Mouse (Mus musculus) forebrain, embryonic 10.5 days (tissue): ENCODE results near the gene Spata21. TPM values are rescaled to one million over a fixed set of nuclear protein-coding genes. Genes with fewer than 3 reads are reported as not detected.

ENCODE experiments used
- DNase-seq: peaks from one replicate; pipeline ENCODE4 v3.0.0-alpha.2; 2017; ENCODE audit warnings: low spot score; ENCODE audit errors: extremely low spot score
- H3K27ac ChIP-seq: fragments of 300-500 bp; sonication (generic); 2 replicates; pipeline ENCODE4 v1.5.1; 2016; ENCODE audit warnings: mild to moderate bottlenecking
- H3K27me3 ChIP-seq: fragments of 300-500 bp; sonication (generic); 2 replicates; pipeline ENCODE4 v1.6.1; 2016; ENCODE audit warnings: mild to moderate bottlenecking; ENCODE audit not compliant: poor library complexity, severe bottlenecking
- H3K36me3 ChIP-seq: fragments of 300-500 bp; sonication (generic); replicated peaks from 2 replicates; pipeline ENCODE4 v1.6.1; 2016; ENCODE audit warnings: mild to moderate bottlenecking, moderate library complexity
- H3K4me1 ChIP-seq: fragments of 300-500 bp; sonication (generic); 2 replicates; pipeline ENCODE4 v1.6.1; 2016
- H3K4me3 ChIP-seq: fragments of 300-500 bp; sonication (generic); 2 replicates; pipeline ENCODE4 v1.5.1; 2016; ENCODE audit warnings: mild to moderate bottlenecking, moderate library complexity
- H3K9me3 ChIP-seq: fragments of 300-500 bp; sonication (generic); 2 replicates; pipeline ENCODE4 v1.6.1; 2016; ENCODE audit warnings: mild to moderate bottlenecking, moderate library complexity
- WGBS: fragments of 180-500 bp; shearing (Covaris S2); methylation state at CpG from one replicate; pipeline ENCODE4 v1.1.7; 2016; 5-methylcytosine and 5-hydroxymethylcytosine counted together
- polyA plus RNA-seq: library from polyadenylated mRNA; unstranded; fragments of >200 nt; fragmentation: Nextera tagmentation; extraction: Ambion mirVana; gene quantifications from 2 replicates; pipeline ENCODE4 v1.2.1, GENCODE M21; 2016

Spata21 gene
- 0.15 and 0.17 TPM in 2 replicates for polyA plus RNA-seq

GRCm38 (mm10) chr4:141088033-141088432, at the start of gene Spata21:
TSS of gene Spata21 (plus strand) at chr4:141088333.
- no peak within 1 kb of the TSS for H3K4me3 ChIP-seq
- H3K9me3 ChIP-seq: no peaks in the 10 kb centered on the region
- no peaks in the 10 kb centered on the region for H3K4me1 ChIP-seq
- no peaks in the 10 kb centered on the region for H3K36me3 ChIP-seq
- H3K27ac ChIP-seq: no peak within 1 kb of the TSS
- DNase-seq: no peak
- WGBS: 80% methylated on average over 6 of the region's 6 CpGs
- H3K27me3 ChIP-seq: no peaks in the 10 kb centered on the region

- H3K36me3 ChIP-seq: peaks cover 94% of the 10 kb centered on the region
- peaks cover 14% of the 10 kb centered on the region for H3K4me1 ChIP-seq
- H3K9me3 ChIP-seq: no peaks in the 10 kb centered on the region
- H3K27ac ChIP-seq: no peak overlapping the region
- no peak overlapping the region for H3K4me3 ChIP-seq
- no peaks in the 10 kb centered on the region for H3K27me3 ChIP-seq
- WGBS: 63% methylated on average over 12 of the region's 12 CpGs
- DNase-seq: no peak
Observed at GRCm38 (mm10) chr4:141041117-141041516, 47.0 kb upstream of the Spata21 start.

- H3K4me3 ChIP-seq: no peak overlapping the region
- DNase-seq: peak; percentile 74
- peaks cover 80% of the 10 kb centered on the region for H3K36me3 ChIP-seq
- H3K27ac ChIP-seq: peak overlapping the region; percentile 56; the same call in 1 of the 2 replicates
- 33% methylated on average over 8 of the region's 8 CpGs for WGBS
- H3K9me3 ChIP-seq: no peaks in the 10 kb centered on the region
- no peaks in the 10 kb centered on the region for H3K27me3 ChIP-seq
- H3K4me1 ChIP-seq: peaks cover 48% of the 10 kb centered on the region
Observed at GRCm38 (mm10) chr4:141044816-141045215, 43.3 kb upstream of the Spata21 start.

GRCm38 (mm10) chr4:141048810-141049475, 39.2 kb upstream of the Spata21 start:
- Histone ChIP-seq H3K4me1 (peaks cover 78% of the 10 kb centered on the region), H3K27me3 (no peaks in the 10 kb centered on the region), H3K27ac (peak overlapping the region; percentile 90), H3K4me3 (peak overlapping the region; percentile 31), H3K36me3 (peaks cover 61% of the 10 kb centered on the region), H3K9me3 (no peaks in the 10 kb centered on the region)
- DNase-seq: peak; percentile 42
- WGBS: 54% methylated on average over 17 of the region's 17 CpGs

- H3K4me1 ChIP-seq: peaks cover 83% of the 10 kb centered on the region
- WGBS: 28% methylated on average over 4 of the region's 4 CpGs
- peak overlapping the region; percentile 90 for H3K27ac ChIP-seq
- H3K27me3 ChIP-seq: no peaks in the 10 kb centered on the region
- peak overlapping the region; percentile 31 for H3K4me3 ChIP-seq
- H3K36me3 ChIP-seq: peaks cover 60% of the 10 kb centered on the region
- peak; percentile 86 for DNase-seq
- no peaks in the 10 kb centered on the region for H3K9me3 ChIP-seq
Observed at GRCm38 (mm10) chr4:141049476-141049835, 38.7 kb upstream of the Spata21 start.

- Histone ChIP-seq H3K9me3 (no peaks in the 10 kb centered on the region), H3K27ac (peak overlapping the region; percentile 85), H3K4me1 (peaks cover 81% of the 10 kb centered on the region), H3K27me3 (no peaks in the 10 kb centered on the region), H3K36me3 (peaks cover 66% of the 10 kb centered on the region), H3K4me3 (peak overlapping the region; percentile 35; the same call in 1 of the 2 replicates)
- WGBS: 82% methylated on average over 12 of the region's 12 CpGs
- DNase-seq: no peak
Observed at GRCm38 (mm10) chr4:141052442-141052841, 35.7 kb upstream of the Spata21 start.

GRCm38 (mm10) chr4:141053138-141053537, 35.0 kb upstream of the Spata21 start:
- peaks cover 66% of the 10 kb centered on the region for H3K36me3 ChIP-seq
- no peak for DNase-seq
- no peaks in the 10 kb centered on the region for H3K27me3 ChIP-seq
- peak overlapping the region; percentile 35 for H3K4me3 ChIP-seq
- no peaks in the 10 kb centered on the region for H3K9me3 ChIP-seq
- 23% methylated on average over 8 of the region's 8 CpGs for WGBS
- H3K4me1 ChIP-seq: peaks cover 74% of the 10 kb centered on the region
- peak overlapping the region; percentile 85 for H3K27ac ChIP-seq

- H3K27me3 ChIP-seq: no peaks in the 10 kb centered on the region
- H3K4me1 ChIP-seq: peaks cover 70% of the 10 kb centered on the region
- peak overlapping the region; percentile 35 for H3K4me3 ChIP-seq
- DNase-seq: peak; percentile 61
- WGBS: 5% methylated on average over 17 of the region's 17 CpGs
- H3K9me3 ChIP-seq: no peaks in the 10 kb centered on the region
- peaks cover 63% of the 10 kb centered on the region for H3K36me3 ChIP-seq
- H3K27ac ChIP-seq: peak overlapping the region; percentile 85
Observed at GRCm38 (mm10) chr4:141053568-141054161, 34.5 kb upstream of the Spata21 start.

GRCm38 (mm10) chr4:141056970-141057369, 31.2 kb upstream of the Spata21 start:
- Histone ChIP-seq H3K9me3 (no peaks in the 10 kb centered on the region), H3K4me1 (peaks cover 68% of the 10 kb centered on the region), H3K4me3 (no peak overlapping the region), H3K36me3 (peaks cover 51% of the 10 kb centered on the region), H3K27me3 (no peaks in the 10 kb centered on the region), H3K27ac (no peak overlapping the region)
- no peak for DNase-seq
- 92% methylated on average over 10 of the region's 10 CpGs for WGBS

- Histone ChIP-seq H3K36me3 (peaks cover 42% of the 10 kb centered on the region), H3K27me3 (no peaks in the 10 kb centered on the region), H3K4me3 (peak overlapping the region; percentile 68; the same call in 1 of the 2 replicates), H3K4me1 (peaks cover 49% of the 10 kb centered on the region), H3K9me3 (no peaks in the 10 kb centered on the region), H3K27ac (peak overlapping the region; percentile 51)
- 89% methylated on average over 9 of the region's 9 CpGs for WGBS
- DNase-seq: no peak
Observed at GRCm38 (mm10) chr4:141058835-141059234, 29.3 kb upstream of the Spata21 start.

GRCm38 (mm10) chr4:141059616-141060425, 28.3 kb upstream of the Spata21 start:
- Histone ChIP-seq H3K9me3 (no peaks in the 10 kb centered on the region), H3K4me1 (peaks cover 39% of the 10 kb centered on the region), H3K27me3 (no peaks in the 10 kb centered on the region), H3K36me3 (peaks cover 33% of the 10 kb centered on the region), H3K4me3 (peak overlapping the region; percentile 68), H3K27ac (peak overlapping the region; percentile 94)
- peak; percentile 32 for DNase-seq
- WGBS: 3% methylated on average over 31 of the region's 32 CpGs

- Histone ChIP-seq H3K4me1 (peaks cover 41% of the 10 kb centered on the region), H3K27ac (peak within 1 kb of the TSS; percentile 94), H3K9me3 (no peaks in the 10 kb centered on the region), H3K36me3 (peaks cover 28% of the 10 kb centered on the region), H3K27me3 (no peaks in the 10 kb centered on the region), H3K4me3 (peak within 1 kb of the TSS; percentile 68)
- peak; percentile 100 for DNase-seq
- under 1% methylated on average over 77 of the region's 77 CpGs for WGBS
Observed at GRCm38 (mm10) chr4:141060426-141061301, 27.5 kb upstream of the Spata21 start, which contains the start of gene Crocc. TSS of gene Crocc (minus strand) at chr4:141060550.
